Mouse (Mus musculus): ENCODE results near the gene Med17.
"Not testable (repeated sequence)": the region's sequence is repeated elsewhere in the genome, so short reads cannot be mapped to it uniquely, and the experiment has no call there.

Gene Med17

DNA sequence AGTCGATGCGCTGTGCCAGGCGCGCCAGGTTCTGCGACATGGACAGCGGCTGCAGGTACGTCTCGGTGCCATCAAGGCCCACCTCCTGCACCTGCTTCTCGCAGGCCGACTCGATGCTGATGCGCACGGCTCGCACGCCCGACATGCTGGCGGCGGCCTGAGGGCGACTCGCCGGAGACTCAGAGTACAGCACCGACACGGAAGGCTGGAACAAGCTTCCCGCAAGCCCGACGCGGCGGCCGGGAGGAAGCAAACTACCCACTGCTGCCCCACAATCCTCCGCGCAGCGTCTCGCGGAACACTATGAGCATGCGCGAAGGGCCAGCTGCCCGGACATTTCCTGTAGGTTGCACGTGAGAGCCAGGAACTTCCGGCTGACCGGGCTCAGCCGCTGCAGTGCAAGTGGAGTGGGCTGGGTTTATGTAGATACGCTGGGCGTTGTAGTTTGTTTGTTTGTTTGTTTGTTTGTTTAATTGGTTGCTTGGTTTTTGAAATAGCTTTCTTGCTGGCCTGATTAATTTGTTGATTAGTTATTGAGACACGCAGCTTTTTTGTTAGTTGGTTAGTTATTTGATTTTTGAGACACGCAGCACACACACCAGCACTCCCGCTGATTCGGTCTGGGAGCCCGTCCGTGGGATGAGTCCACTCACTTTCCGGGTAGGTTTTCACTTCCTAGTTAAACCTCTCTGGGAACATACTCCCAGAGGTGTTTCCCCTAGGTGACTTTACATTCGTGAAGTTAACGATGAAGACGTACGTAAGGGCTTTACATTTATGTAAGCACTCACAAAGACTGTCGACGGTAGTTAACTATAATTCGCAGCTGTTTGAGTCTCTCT is at the start of gene Med17:
TSS of gene Med17 (minus strand) at position 283 of the 842 bp plus-strand sequence.
- peak; percentile 94 for DNase-seq (ENCODE audit: low read depth)

- no peak for DNase-seq (ENCODE audit: low read depth)
Measured at GRCm38 (mm10) chr9:15318170-15318742, 38.5 kb upstream of the Med17 start.

DNA sequence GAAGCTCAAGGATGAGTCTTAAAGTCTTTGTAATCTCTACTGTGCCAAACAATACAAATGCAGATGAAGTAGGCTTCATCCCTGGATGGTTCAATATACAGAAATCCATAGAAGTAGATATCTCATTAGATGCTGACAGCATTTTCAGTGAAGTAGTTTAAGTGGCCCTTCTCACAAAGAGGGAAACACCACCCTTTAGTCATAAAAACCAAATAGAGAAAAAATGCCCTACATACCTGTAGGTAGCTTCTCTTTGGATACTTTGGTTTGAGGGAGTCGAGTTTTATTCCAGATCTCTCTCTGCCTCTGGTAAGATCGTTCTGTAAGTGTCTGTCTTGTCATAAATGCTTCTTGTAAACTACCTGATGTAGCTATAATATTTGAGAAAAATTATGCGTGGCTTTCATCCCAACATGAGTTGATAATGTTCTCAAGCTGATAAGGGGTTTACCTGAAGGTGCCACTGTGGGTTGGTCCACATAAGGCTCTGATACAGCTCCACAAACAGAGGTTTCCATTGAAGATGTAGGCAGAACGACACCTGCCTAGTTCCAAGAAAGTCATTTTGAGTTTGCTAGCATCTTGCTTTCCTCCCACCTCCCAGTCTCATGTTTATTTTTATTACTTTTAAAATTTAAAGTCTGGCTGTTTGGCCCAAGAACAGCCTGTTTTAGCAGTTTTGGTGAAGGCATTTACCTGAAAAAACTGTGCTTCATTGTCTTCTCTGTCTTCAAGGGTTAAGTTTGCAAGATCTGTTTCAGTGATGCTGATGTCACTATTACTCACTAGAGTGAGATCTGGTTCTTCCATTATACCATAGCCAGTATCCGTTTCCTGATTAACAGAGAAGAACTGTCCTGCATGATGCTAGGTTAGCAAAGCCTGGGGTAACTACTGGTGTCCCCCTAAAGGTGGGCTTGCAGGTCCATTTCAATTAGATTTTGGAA is 37.8 kb upstream of the Med17 start:
- DNase-seq (ENCODE audit: low read depth): no peak

- not testable (repeated sequence) for DNase-seq (ENCODE audit: low read depth)
Measured at GRCm38 (mm10) chr9:15316296-15316695, 36.6 kb upstream of the Med17 start.

- no peak for DNase-seq (ENCODE audit: low read depth)
Measured at GRCm38 (mm10) chr9:15314619-15315018, 34.9 kb upstream of the Med17 start.

DNA sequence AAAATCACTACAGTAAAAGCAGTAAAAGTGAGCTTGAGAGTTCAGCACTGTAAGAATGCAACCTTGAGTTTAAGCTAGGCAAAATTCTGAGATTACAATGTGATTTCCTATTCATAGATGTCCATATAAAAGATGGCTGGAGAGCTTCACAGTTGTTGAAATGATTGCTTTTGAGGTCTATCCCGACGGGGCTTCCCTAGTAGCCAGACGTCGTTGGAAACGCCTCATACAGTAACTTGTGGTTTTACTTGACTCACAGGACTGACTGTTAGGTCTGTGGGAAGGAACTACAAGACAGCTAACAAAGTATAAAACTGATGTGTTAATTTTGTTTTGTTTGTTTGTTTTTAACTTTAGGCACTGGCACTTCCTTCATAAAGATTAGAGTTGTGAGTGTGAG is 33.9 kb upstream of the Med17 start:
- no peak for DNase-seq (ENCODE audit: low read depth)

DNA sequence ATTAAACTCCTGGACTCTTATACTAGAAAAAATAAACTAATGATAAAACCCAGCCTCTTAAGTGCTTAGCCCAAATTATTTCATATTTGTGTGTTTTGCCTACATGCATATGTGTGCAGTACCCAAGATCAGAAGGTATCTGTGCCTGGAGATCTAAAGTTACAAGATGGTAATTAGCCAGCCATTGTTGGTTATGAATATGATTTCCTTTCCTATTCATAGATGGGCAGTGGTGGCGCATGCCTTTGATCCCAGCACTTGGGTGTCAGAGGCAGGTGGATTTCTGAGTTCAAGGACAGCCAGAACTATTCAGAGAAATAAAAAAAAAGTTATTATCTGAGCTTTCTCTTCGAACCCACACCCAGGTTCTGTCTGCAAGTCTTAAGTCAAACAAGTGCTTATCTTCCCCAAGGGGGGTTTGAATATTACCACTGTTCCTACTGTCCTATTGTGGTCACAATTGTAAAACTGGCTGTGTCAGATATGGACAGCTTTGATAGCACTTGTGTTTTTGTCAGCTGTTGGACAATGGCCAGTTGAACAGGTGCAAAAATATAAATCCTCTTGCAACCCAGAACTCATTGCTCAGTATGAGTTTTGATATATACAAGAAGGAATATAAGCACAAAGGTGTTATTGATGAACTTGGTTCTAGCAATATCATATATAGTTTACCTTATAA is 32.5 kb upstream of the Med17 start:
- no peak for DNase-seq (ENCODE audit: low read depth)

- no peak for DNase-seq (ENCODE audit: low read depth)
Measured at GRCm38 (mm10) chr9:15310179-15310578, 30.4 kb upstream of the Med17 start.

GRCm38 (mm10) chr9:15309425-15309824 is 29.7 kb upstream of the Med17 start:
- DNase-seq (ENCODE audit: low read depth): no peak

- no peak for DNase-seq (ENCODE audit: low read depth)
Measured at GRCm38 (mm10) chr9:15308254-15308653, 28.5 kb upstream of the Med17 start.

DNA sequence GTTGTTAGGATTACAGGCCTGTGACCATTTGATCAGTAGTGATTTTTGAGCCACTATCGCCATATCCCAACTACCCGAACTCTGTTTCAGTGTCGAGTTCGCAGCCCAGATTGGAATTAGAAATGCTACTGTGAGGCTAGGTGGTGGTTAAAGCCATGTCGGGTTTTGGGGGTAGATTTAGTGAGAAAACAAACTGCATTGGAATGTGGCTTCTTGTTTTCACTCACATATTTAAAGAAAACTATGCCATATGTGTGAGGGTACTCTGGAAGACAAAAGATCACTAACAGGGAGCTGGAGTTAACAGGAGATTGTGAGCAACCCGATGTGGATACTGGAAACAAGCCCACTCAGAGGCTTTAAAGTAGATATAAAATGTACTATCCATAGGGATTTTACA is 27.5 kb upstream of the Med17 start:
- DNase-seq (ENCODE audit: low read depth): peak; percentile 26

- peak; percentile 40 for DNase-seq (ENCODE audit: low read depth)
Measured at GRCm38 (mm10) chr9:15306398-15307119, 26.8 kb upstream of the Med17 start, which contains the start of gene 4931406C07Rik. 4931406C07Rik (minus strand) TSS chr9:15306448.

DNA sequence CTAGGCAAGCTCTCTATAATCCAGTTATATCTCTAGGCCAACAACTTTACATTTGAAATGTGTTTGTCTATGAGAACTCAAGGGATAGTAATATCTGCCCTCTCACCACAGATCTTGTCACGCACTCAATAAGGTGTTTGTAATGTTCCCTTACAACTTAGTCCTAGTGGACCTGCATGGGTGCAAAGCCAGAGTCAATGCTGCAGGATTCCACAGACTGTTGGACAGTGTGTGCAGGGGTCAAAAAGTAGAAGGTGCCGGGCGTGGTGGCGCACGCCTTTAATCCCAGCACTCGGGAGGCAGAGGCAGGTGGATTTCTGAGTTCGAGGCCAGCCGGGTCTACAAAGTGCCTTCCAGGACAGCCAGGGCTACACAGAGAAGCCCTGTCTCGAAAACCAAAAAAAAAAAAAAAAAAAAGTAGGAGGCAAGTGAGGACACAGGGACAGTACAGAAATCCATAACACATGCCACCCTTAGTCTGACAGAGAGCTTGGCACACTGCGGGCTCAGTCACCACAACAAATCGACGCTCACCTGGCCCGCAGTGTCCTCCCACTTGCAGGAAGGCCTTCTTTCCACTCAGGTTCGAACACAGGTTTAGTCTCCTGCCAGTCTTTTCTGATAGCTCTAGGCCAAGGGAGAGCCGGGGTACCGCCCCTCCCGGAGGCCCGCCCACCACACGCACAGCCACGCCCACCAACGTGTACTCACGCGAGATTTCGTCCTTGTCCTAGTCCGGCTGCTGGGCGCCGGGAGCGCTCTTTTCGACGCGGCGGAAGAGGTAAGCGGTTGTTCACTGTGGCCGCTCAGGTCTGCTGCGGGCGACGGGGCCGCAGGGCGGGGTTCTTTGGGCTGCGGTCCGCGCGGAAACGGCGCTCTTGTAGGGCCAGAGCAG is 26.0 kb upstream of the Med17 start, which contains the start of gene Taf1d:
TSS of gene Taf1d (plus strand) at position 712 of the 895 bp plus-strand sequence.
- DNase-seq (ENCODE audit: low read depth): peak; percentile 98

DNA sequence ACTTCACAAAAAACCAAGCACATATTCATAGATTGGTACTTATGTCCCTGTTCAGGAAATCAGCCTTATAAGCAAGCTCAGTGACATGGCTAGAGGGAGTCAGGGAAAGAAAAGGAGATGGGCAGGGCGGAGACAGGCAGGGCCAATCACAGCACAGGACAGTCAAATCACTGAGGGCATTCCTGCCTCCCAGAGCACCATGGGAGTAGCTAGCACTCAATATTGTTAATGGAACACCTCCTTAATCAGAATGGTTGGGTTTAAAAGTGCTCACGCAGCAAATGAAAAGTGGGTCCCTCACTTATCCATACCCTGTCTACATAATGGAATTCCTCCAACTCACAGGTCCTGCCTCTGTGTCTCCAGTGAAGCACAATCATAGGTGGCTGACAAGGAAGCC is 23.1 kb upstream of the Med17 start:
- DNase-seq (ENCODE audit: low read depth): no peak

DNA sequence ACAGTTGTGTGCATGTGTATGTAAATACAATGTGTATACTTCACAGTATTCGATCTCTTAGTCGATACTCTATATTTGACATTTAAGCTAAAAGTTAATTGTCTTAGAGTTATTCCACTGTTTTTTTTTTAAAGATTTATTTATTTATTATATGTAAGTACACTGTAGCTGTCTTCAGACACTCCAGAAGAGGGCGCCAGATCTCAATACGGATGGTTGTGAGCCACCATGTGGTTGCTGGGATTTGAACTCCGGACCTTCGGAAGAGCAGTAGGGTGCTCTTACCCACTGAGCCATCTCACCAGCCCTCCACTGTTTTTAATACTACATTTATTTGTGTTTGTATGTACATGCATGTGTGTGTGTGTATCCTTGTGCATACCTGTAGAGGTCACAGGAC is 22.3 kb upstream of the Med17 start:
- DNase-seq (ENCODE audit: low read depth): not testable (repeated sequence)

GRCm38 (mm10) chr9:15301399-15301798 is 21.7 kb upstream of the Med17 start:
- DNase-seq (ENCODE audit: low read depth): no peak

- DNase-seq (ENCODE audit: low read depth): no peak
Measured at GRCm38 (mm10) chr9:15300056-15300455, 20.3 kb upstream of the Med17 start.

- DNase-seq (ENCODE audit: low read depth): no peak
Measured at GRCm38 (mm10) chr9:15298451-15298850, 18.7 kb upstream of the Med17 start.

GRCm38 (mm10) chr9:15297112-15297511 is 17.4 kb upstream of the Med17 start:
- DNase-seq (ENCODE audit: low read depth): no peak

GRCm38 (mm10) chr9:15289251-15289650 is 9.5 kb upstream of the Med17 start:
- DNase-seq (ENCODE audit: low read depth): no peak

All from naive thymus-derived CD4-positive, alpha-beta T cell, adult 2 months (primary cell).